Mouse (Mus musculus): Measurements from ENCODE around the gene Kcnt2. TPM values are rescaled to one million over a fixed set of nuclear protein-coding genes. Genes with fewer than 3 reads are reported as not detected.

The Kcnt2 gene
- total and polyA plus RNA-seq, 3 experiments: 0.05 TPM; not detected in 2

- ATAC-seq (ENCODE audit: extremely low read depth, insufficient number of reproducible peaks, low FRiP score, poor library complexity, severe bottlenecking): no peak
- Histone ChIP-seq H3K36me3 (replicated peaks) (no peaks in the 10 kb centered on the region), H3K4me1 (ENCODE audit: insufficient read depth, low read depth, low read length) (no peaks in the 10 kb centered on the region), H3K4me3 (ENCODE audit: low read depth, low read length) (no peak overlapping the region), H3K9me3 (replicated peaks) (peaks cover 2% of the 10 kb centered on the region; the same call in 1 of the 2 replicates), H3K27me3 (ENCODE audit: insufficient read depth, low read length) (no peaks in the 10 kb centered on the region)
- no peak for DNase-seq (ENCODE audit: low spot score)
- TF ChIP-seq CTCF (IDR thresholded peaks at IDR 0.05; ENCODE audit: low read depth, low read length) (no peak), POLR2AphosphoS5 (IDR thresholded peaks at IDR 0.05; ENCODE audit: insufficient replicate concordance, low read depth, low read length) (no peak), GATA1 (IDR thresholded peaks at IDR 0.05; ENCODE audit: borderline replicate concordance, low read length) (no peak), GATA2 (IDR thresholded peaks at IDR 0.05; ENCODE audit: borderline replicate concordance, low read depth, low read length) (no peak), TAL1 (conservative IDR thresholded peaks at IDR 0.05; ENCODE audit: low read depth, low read length) (no peak)
Measured at GRCm38 (mm10) chr1:140476921-140477320, 231.0 kb downstream of the Kcnt2 start.

GRCm38 (mm10) chr1:140484016-140484415, 238.1 kb downstream of the Kcnt2 start:
- ATAC-seq (ENCODE audit: extremely low read depth, insufficient number of reproducible peaks, low FRiP score, poor library complexity, severe bottlenecking) (no peak), DNase-seq (ENCODE audit: low spot score) (no peak)
- TF ChIP-seq TAL1 (conservative IDR thresholded peaks at IDR 0.05; ENCODE audit: low read depth, low read length): no peak
- no peak for TF ChIP-seq GATA2 (IDR thresholded peaks at IDR 0.05; ENCODE audit: borderline replicate concordance, low read depth, low read length)
- no peak for TF ChIP-seq GATA1 (IDR thresholded peaks at IDR 0.05; ENCODE audit: borderline replicate concordance, low read length)
- TF ChIP-seq CTCF (IDR thresholded peaks at IDR 0.05; ENCODE audit: low read depth, low read length): no peak
- TF ChIP-seq POLR2AphosphoS5 (IDR thresholded peaks at IDR 0.05; ENCODE audit: insufficient replicate concordance, low read depth, low read length): no peak
- H3K9me3 ChIP-seq (replicated peaks): peaks cover 9% of the 10 kb centered on the region
- H3K4me1 ChIP-seq (ENCODE audit: insufficient read depth, low read depth, low read length): no peaks in the 10 kb centered on the region
- H3K27me3 ChIP-seq (ENCODE audit: insufficient read depth, low read length): no peaks in the 10 kb centered on the region
- no peaks in the 10 kb centered on the region for H3K36me3 ChIP-seq (replicated peaks)
- H3K4me3 ChIP-seq (ENCODE audit: low read depth, low read length): no peak overlapping the region

- TF ChIP-seq TAL1 (conservative IDR thresholded peaks at IDR 0.05; ENCODE audit: low read depth, low read length): no peak
- no peak for TF ChIP-seq POLR2AphosphoS5 (IDR thresholded peaks at IDR 0.05; ENCODE audit: insufficient replicate concordance, low read depth, low read length)
- TF ChIP-seq CTCF (IDR thresholded peaks at IDR 0.05; ENCODE audit: low read depth, low read length): no peak
- no peak for TF ChIP-seq GATA2 (IDR thresholded peaks at IDR 0.05; ENCODE audit: borderline replicate concordance, low read depth, low read length)
- TF ChIP-seq GATA1 (IDR thresholded peaks at IDR 0.05; ENCODE audit: borderline replicate concordance, low read length): no peak
- Histone ChIP-seq H3K36me3 (replicated peaks) (no peaks in the 10 kb centered on the region), H3K27me3 (ENCODE audit: insufficient read depth, low read length) (no peaks in the 10 kb centered on the region), H3K4me3 (ENCODE audit: low read depth, low read length) (no peak overlapping the region), H3K4me1 (ENCODE audit: insufficient read depth, low read depth, low read length) (no peaks in the 10 kb centered on the region), H3K9me3 (replicated peaks) (peaks cover 9% of the 10 kb centered on the region)
- DNase-seq (ENCODE audit: low spot score) (no peak), ATAC-seq (ENCODE audit: extremely low read depth, insufficient number of reproducible peaks, low FRiP score, poor library complexity, severe bottlenecking) (no peak)
Measured at GRCm38 (mm10) chr1:140489816-140490215, 243.9 kb downstream of the Kcnt2 start.

GRCm38 (mm10) chr1:140491406-140491805, 245.4 kb downstream of the Kcnt2 start:
- H3K4me3 ChIP-seq (ENCODE audit: low read depth, low read length): no peak overlapping the region
- no peaks in the 10 kb centered on the region for H3K36me3 ChIP-seq (replicated peaks)
- no peak for DNase-seq (ENCODE audit: low spot score)
- TF ChIP-seq CTCF (IDR thresholded peaks at IDR 0.05; ENCODE audit: low read depth, low read length) (no peak), TAL1 (conservative IDR thresholded peaks at IDR 0.05; ENCODE audit: low read depth, low read length) (no peak), GATA1 (IDR thresholded peaks at IDR 0.05; ENCODE audit: borderline replicate concordance, low read length) (no peak), GATA2 (IDR thresholded peaks at IDR 0.05; ENCODE audit: borderline replicate concordance, low read depth, low read length) (no peak), POLR2AphosphoS5 (IDR thresholded peaks at IDR 0.05; ENCODE audit: insufficient replicate concordance, low read depth, low read length) (no peak)
- peaks cover 9% of the 10 kb centered on the region for H3K9me3 ChIP-seq (replicated peaks)
- no peaks in the 10 kb centered on the region for H3K27me3 ChIP-seq (ENCODE audit: insufficient read depth, low read length)
- no peak for ATAC-seq (ENCODE audit: extremely low read depth, insufficient number of reproducible peaks, low FRiP score, poor library complexity, severe bottlenecking)
- no peaks in the 10 kb centered on the region for H3K4me1 ChIP-seq (ENCODE audit: insufficient read depth, low read depth, low read length)

GRCm38 (mm10) chr1:140492237-140492636, 246.3 kb downstream of the Kcnt2 start:
- ATAC-seq (ENCODE audit: extremely low read depth, insufficient number of reproducible peaks, low FRiP score, poor library complexity, severe bottlenecking) (no peak), DNase-seq (ENCODE audit: low spot score) (no peak)
- no peaks in the 10 kb centered on the region for H3K27me3 ChIP-seq (ENCODE audit: insufficient read depth, low read length)
- H3K36me3 ChIP-seq (replicated peaks): no peaks in the 10 kb centered on the region
- peaks cover 7% of the 10 kb centered on the region for H3K9me3 ChIP-seq (replicated peaks)
- H3K4me1 ChIP-seq (ENCODE audit: insufficient read depth, low read depth, low read length): no peaks in the 10 kb centered on the region
- TF ChIP-seq TAL1 (conservative IDR thresholded peaks at IDR 0.05; ENCODE audit: low read depth, low read length) (no peak), GATA2 (IDR thresholded peaks at IDR 0.05; ENCODE audit: borderline replicate concordance, low read depth, low read length) (no peak), GATA1 (IDR thresholded peaks at IDR 0.05; ENCODE audit: borderline replicate concordance, low read length) (no peak), CTCF (IDR thresholded peaks at IDR 0.05; ENCODE audit: low read depth, low read length) (no peak), POLR2AphosphoS5 (IDR thresholded peaks at IDR 0.05; ENCODE audit: insufficient replicate concordance, low read depth, low read length) (no peak)
- no peak overlapping the region for H3K4me3 ChIP-seq (ENCODE audit: low read depth, low read length)

- Histone ChIP-seq H3K9me3 (replicated peaks) (no peaks in the 10 kb centered on the region), H3K27me3 (ENCODE audit: insufficient read depth, low read length) (no peaks in the 10 kb centered on the region), H3K36me3 (replicated peaks) (no peaks in the 10 kb centered on the region), H3K4me1 (ENCODE audit: insufficient read depth, low read depth, low read length) (no peaks in the 10 kb centered on the region), H3K4me3 (ENCODE audit: low read depth, low read length) (no peak overlapping the region)
- DNase-seq (ENCODE audit: low spot score) (no peak), ATAC-seq (ENCODE audit: extremely low read depth, insufficient number of reproducible peaks, low FRiP score, poor library complexity, severe bottlenecking) (no peak)
- TF ChIP-seq TAL1 (conservative IDR thresholded peaks at IDR 0.05; ENCODE audit: low read depth, low read length): no peak
- no peak for TF ChIP-seq GATA2 (IDR thresholded peaks at IDR 0.05; ENCODE audit: borderline replicate concordance, low read depth, low read length)
- TF ChIP-seq POLR2AphosphoS5 (IDR thresholded peaks at IDR 0.05; ENCODE audit: insufficient replicate concordance, low read depth, low read length): no peak
Measured at GRCm38 (mm10) chr1:140513451-140513850, 267.5 kb downstream of the Kcnt2 start.
